Mouse (Mus musculus) ES-CJ7 (cell line): ENCODE results near the gene Trpc7.

ENCODE experiments used
- DNase-seq: peaks from one replicate; pipeline ENCODE4 v3.0.0; 2011; ENCODE audit warnings: low read depth, low spot score

Trpc7 gene

GRCm38 (mm10) chr13:56790683-56791082, 105.1 kb downstream of the Trpc7 start:
- no peak for DNase-seq

GRCm38 (mm10) chr13:56782621-56783020, 113.2 kb downstream of the Trpc7 start:
- no peak for DNase-seq

GRCm38 (mm10) chr13:56781697-56782096, 114.1 kb downstream of the Trpc7 start:
- DNase-seq: no peak

- peak; percentile 57 for DNase-seq
Observed at GRCm38 (mm10) chr13:56780746-56781469, 114.9 kb downstream of the Trpc7 start.

- DNase-seq: no peak
Observed at GRCm38 (mm10) chr13:56774304-56774703, 121.5 kb downstream of the Trpc7 start.

GRCm38 (mm10) chr13:56773262-56773870, 122.4 kb downstream of the Trpc7 start:
- DNase-seq: no peak

GRCm38 (mm10) chr13:56772592-56772991, 123.2 kb downstream of the Trpc7 start:
- no peak for DNase-seq

GRCm38 (mm10) chr13:56770786-56771185, 125.0 kb downstream of the Trpc7 start:
- DNase-seq: peak; percentile 19

- DNase-seq: no peak
Observed at GRCm38 (mm10) chr13:56770136-56770578, 125.6 kb downstream of the Trpc7 start.

GRCm38 (mm10) chr13:56769431-56769830, 126.4 kb downstream of the Trpc7 start:
- DNase-seq: no peak

- DNase-seq: no peak
Observed at GRCm38 (mm10) chr13:56766211-56766610, 129.6 kb downstream of the Trpc7 start.

- no peak for DNase-seq
Observed at GRCm38 (mm10) chr13:56765284-56766032, 130.3 kb downstream of the Trpc7 start.

- no peak for DNase-seq
Observed at GRCm38 (mm10) chr13:56762446-56763229, 133.2 kb downstream of the Trpc7 start.

GRCm38 (mm10) chr13:56758492-56758891, 137.3 kb downstream of the Trpc7 start:
- DNase-seq: peak; percentile 85

- no peak for DNase-seq
Observed at GRCm38 (mm10) chr13:56757201-56757600, 138.6 kb downstream of the Trpc7 start.

- DNase-seq: peak; percentile 51
Observed at GRCm38 (mm10) chr13:56755871-56756270, 139.9 kb downstream of the Trpc7 start.

- peak; percentile 48 for DNase-seq
Observed at GRCm38 (mm10) chr13:56753192-56753951, 142.4 kb downstream of the Trpc7 start, which contains the start of gene Gm45623. Gene Gm45623, minus strand, starts transcription at chr13:56753827.

GRCm38 (mm10) chr13:56752474-56753191, 143.2 kb downstream of the Trpc7 start:
- DNase-seq: peak; percentile 24

- DNase-seq: no peak
Observed at GRCm38 (mm10) chr13:56751774-56752173, 144.0 kb downstream of the Trpc7 start.

GRCm38 (mm10) chr13:56749377-56749776, 146.4 kb downstream of the Trpc7 start:
- no peak for DNase-seq
